Mouse (Mus musculus): ENCODE results near the gene Fmnl2. TPM values are rescaled to one million over a fixed set of nuclear protein-coding genes. Genes with fewer than 3 reads are reported as not detected.

Fmnl2 gene
- polyA plus RNA-seq (2012; ENCODE audit: insufficient read depth, insufficient read length, missing spikeins): 3.3 and 3.9 TPM in 2 replicates

- H3K4me3 ChIP-seq (ENCODE audit: insufficient read depth, low read depth, low read length): peak within 1 kb of the TSS; percentile 78
- H3K27ac ChIP-seq (replicated peaks; ENCODE audit: low read depth, low read length): 0 out of 2 replicates have a peak within 1 kb of the TSS, but pooled peaks have one; percentile 28
- H3K4me1 ChIP-seq (ENCODE audit: control insufficient read depth, insufficient read depth, insufficient read length, low read length): peaks cover 3% of the 10 kb centered on the region
Observed at GRCm38 (mm10) chr2:52857611-52858528, at the start of gene Fmnl2. Fmnl2 (plus strand) TSS chr2:52857860.

GRCm38 (mm10) chr2:52809988-52810387, 47.7 kb upstream of the Fmnl2 start:
- no peak overlapping the region for H3K4me3 ChIP-seq (ENCODE audit: insufficient read depth, low read depth, low read length)
- no peaks in the 10 kb centered on the region for H3K4me1 ChIP-seq (ENCODE audit: control insufficient read depth, insufficient read depth, insufficient read length, low read length)
- no peak overlapping the region for H3K27ac ChIP-seq (replicated peaks; ENCODE audit: low read depth, low read length)

GRCm38 (mm10) chr2:52811691-52812090, 46.0 kb upstream of the Fmnl2 start:
- H3K27ac ChIP-seq (replicated peaks; ENCODE audit: low read depth, low read length): no peak overlapping the region
- no peaks in the 10 kb centered on the region for H3K4me1 ChIP-seq (ENCODE audit: control insufficient read depth, insufficient read depth, insufficient read length, low read length)
- H3K4me3 ChIP-seq (ENCODE audit: insufficient read depth, low read depth, low read length): no peak overlapping the region

GRCm38 (mm10) chr2:52817341-52817740, 40.3 kb upstream of the Fmnl2 start:
- H3K4me3 ChIP-seq (ENCODE audit: insufficient read depth, low read depth, low read length): no peak overlapping the region
- H3K4me1 ChIP-seq (ENCODE audit: control insufficient read depth, insufficient read depth, insufficient read length, low read length): no peaks in the 10 kb centered on the region
- H3K27ac ChIP-seq (replicated peaks; ENCODE audit: low read depth, low read length): no peak overlapping the region

- H3K27ac ChIP-seq (replicated peaks; ENCODE audit: low read depth, low read length): no peak overlapping the region
- no peaks in the 10 kb centered on the region for H3K4me1 ChIP-seq (ENCODE audit: control insufficient read depth, insufficient read depth, insufficient read length, low read length)
- H3K4me3 ChIP-seq (ENCODE audit: insufficient read depth, low read depth, low read length): no peak overlapping the region
Observed at GRCm38 (mm10) chr2:52818944-52819343, 38.7 kb upstream of the Fmnl2 start.

- Histone ChIP-seq H3K4me1 (ENCODE audit: control insufficient read depth, insufficient read depth, insufficient read length, low read length) (no peaks in the 10 kb centered on the region), H3K4me3 (ENCODE audit: insufficient read depth, low read depth, low read length) (no peak overlapping the region), H3K27ac (replicated peaks; ENCODE audit: low read depth, low read length) (no peak overlapping the region)
Observed at GRCm38 (mm10) chr2:52822214-52822613, 35.4 kb upstream of the Fmnl2 start.

- Histone ChIP-seq H3K27ac (replicated peaks; ENCODE audit: low read depth, low read length) (no peak overlapping the region), H3K4me3 (ENCODE audit: insufficient read depth, low read depth, low read length) (no peak overlapping the region), H3K4me1 (ENCODE audit: control insufficient read depth, insufficient read depth, insufficient read length, low read length) (no peaks in the 10 kb centered on the region)
Observed at GRCm38 (mm10) chr2:52828077-52828476, 29.6 kb upstream of the Fmnl2 start.

GRCm38 (mm10) chr2:52830513-52830912, 27.1 kb upstream of the Fmnl2 start:
- Histone ChIP-seq H3K27ac (replicated peaks; ENCODE audit: low read depth, low read length) (no peak overlapping the region), H3K4me3 (ENCODE audit: insufficient read depth, low read depth, low read length) (no peak overlapping the region), H3K4me1 (ENCODE audit: control insufficient read depth, insufficient read depth, insufficient read length, low read length) (no peaks in the 10 kb centered on the region)

GRCm38 (mm10) chr2:52831585-52831984, 26.1 kb upstream of the Fmnl2 start:
- H3K27ac ChIP-seq (replicated peaks; ENCODE audit: low read depth, low read length): no peak overlapping the region

GRCm38 (mm10) chr2:52835726-52836125, 21.9 kb upstream of the Fmnl2 start:
- H3K27ac ChIP-seq (replicated peaks; ENCODE audit: low read depth, low read length): no peak overlapping the region
- H3K4me3 ChIP-seq (ENCODE audit: insufficient read depth, low read depth, low read length): no peak overlapping the region
- H3K4me1 ChIP-seq (ENCODE audit: control insufficient read depth, insufficient read depth, insufficient read length, low read length): no peaks in the 10 kb centered on the region

More at GRCm38 (mm10) chr2:52831585-52831984, 26.1 kb upstream of the Fmnl2 start:
- Histone ChIP-seq H3K4me3 (ENCODE audit: insufficient read depth, low read depth, low read length) (no peak overlapping the region), H3K4me1 (ENCODE audit: control insufficient read depth, insufficient read depth, insufficient read length, low read length) (no peaks in the 10 kb centered on the region)

GRCm38 (mm10) chr2:52839074-52839473, 18.6 kb upstream of the Fmnl2 start:
- Histone ChIP-seq H3K4me1 (ENCODE audit: control insufficient read depth, insufficient read depth, insufficient read length, low read length) (no peaks in the 10 kb centered on the region), H3K4me3 (ENCODE audit: insufficient read depth, low read depth, low read length) (no peak overlapping the region), H3K27ac (replicated peaks; ENCODE audit: low read depth, low read length) (no peak overlapping the region)

GRCm38 (mm10) chr2:52839868-52840267, 17.8 kb upstream of the Fmnl2 start:
- no peaks in the 10 kb centered on the region for H3K4me1 ChIP-seq (ENCODE audit: control insufficient read depth, insufficient read depth, insufficient read length, low read length)
- no peak overlapping the region for H3K4me3 ChIP-seq (ENCODE audit: insufficient read depth, low read depth, low read length)
- no peak overlapping the region for H3K27ac ChIP-seq (replicated peaks; ENCODE audit: low read depth, low read length)

- no peak overlapping the region for H3K27ac ChIP-seq (replicated peaks; ENCODE audit: low read depth, low read length)
- H3K4me1 ChIP-seq (ENCODE audit: control insufficient read depth, insufficient read depth, insufficient read length, low read length): no peaks in the 10 kb centered on the region
- no peak overlapping the region for H3K4me3 ChIP-seq (ENCODE audit: insufficient read depth, low read depth, low read length)
Observed at GRCm38 (mm10) chr2:52843861-52844260, 13.8 kb upstream of the Fmnl2 start.

- 0 out of 2 replicates have a peak overlapping the region, but pooled peaks have one; percentile 1 for H3K4me3 ChIP-seq (ENCODE audit: insufficient read depth, low read depth, low read length)
- no peak overlapping the region for H3K27ac ChIP-seq (replicated peaks; ENCODE audit: low read depth, low read length)
- H3K4me1 ChIP-seq (ENCODE audit: control insufficient read depth, insufficient read depth, insufficient read length, low read length): no peaks in the 10 kb centered on the region
Observed at GRCm38 (mm10) chr2:52844936-52845752, 12.5 kb upstream of the Fmnl2 start.

- Histone ChIP-seq H3K4me1 (ENCODE audit: control insufficient read depth, insufficient read depth, insufficient read length, low read length) (no peaks in the 10 kb centered on the region), H3K4me3 (ENCODE audit: insufficient read depth, low read depth, low read length) (no peak overlapping the region), H3K27ac (replicated peaks; ENCODE audit: low read depth, low read length) (no peak overlapping the region)
Observed at GRCm38 (mm10) chr2:52846506-52846905, 11.2 kb upstream of the Fmnl2 start.

All from brown adipose tissue, adult 24 weeks (tissue).